Mouse (Mus musculus) intestine, postnatal 0 days (tissue): ENCODE measurements around the gene Mill2. TPM values are rescaled to one million over a fixed set of nuclear protein-coding genes. Genes with fewer than 3 reads are reported as not detected.

Experiments used
- ATAC-seq: fragments of 200-750 bp; cut with Nextera tagmentation; 2 replicates; pipeline ENCODE4 v1.8.0; 2017; ENCODE audit warnings: mild to moderate bottlenecking, moderate TSS enrichment, moderate library complexity
- H3K27ac ChIP-seq: fragments of 300-500 bp; sonication (generic); 2 replicates; pipeline ENCODE4 v1.5.1; 2014; ENCODE audit warnings: mild to moderate bottlenecking, low read depth, low read length, moderate library complexity
- H3K27me3 ChIP-seq: fragments of 300-500 bp; sonication (generic); replicated peaks from 2 replicates; pipeline ENCODE4 v1.6.1; 2014; ENCODE audit warnings: low read length, mixed read lengths; ENCODE audit not compliant: control insufficient read depth, insufficient read depth
- H3K36me3 ChIP-seq: fragments of 300-500 bp; sonication (generic); 2 replicates; pipeline ENCODE4 v1.6.1; 2014; ENCODE audit warnings: mild to moderate bottlenecking, moderate library complexity; ENCODE audit not compliant: control insufficient read depth, insufficient read depth
- H3K4me1 ChIP-seq: fragments of 300-500 bp; sonication (generic); replicated peaks from 2 replicates; pipeline ENCODE4 v1.6.1; 2014; ENCODE audit warnings: antibody characterized with exemption, low read length, mixed read lengths; ENCODE audit not compliant: control insufficient read depth, insufficient read depth
- H3K4me2 ChIP-seq: fragments of 300-500 bp; sonication (generic); replicated peaks from 2 replicates; pipeline ENCODE4 v1.6.1; 2014; ENCODE audit warnings: low read depth, mild to moderate bottlenecking, moderate library complexity
- H3K4me3 ChIP-seq: fragments of 300-500 bp; sonication (generic); 2 replicates; pipeline ENCODE4 v1.5.1; 2014; ENCODE audit warnings: low read depth, low read length
- H3K9ac ChIP-seq: fragments of 300-500 bp; sonication (generic); 2 replicates; pipeline ENCODE4 v1.6.1; 2014; ENCODE audit warnings: mild to moderate bottlenecking, low read depth, low read length
- H3K9me3 ChIP-seq: fragments of 300-500 bp; sonication (generic); 2 replicates; pipeline ENCODE4 v1.6.1; 2016; ENCODE audit warnings: mixed run types; ENCODE audit not compliant: control insufficient read depth
- CTCF ChIP-seq: sonication (generic); IDR thresholded peaks from 2 replicates; pipeline ENCODE4 v1.5.1; 2016; ENCODE audit warnings: low read depth, mild to moderate bottlenecking, control low read depth, antibody characterized with exemption, moderate library complexity
- WGBS: fragments of 180-500 bp; shearing (Covaris S2); extraction: QIAGEN DNeasy Blood & Tissue Kit; methylation state at CpG from one replicate; pipeline ENCODE4 v1.1.7; 2014; 5-methylcytosine and 5-hydroxymethylcytosine counted together
- polyA plus RNA-seq: library from polyadenylated mRNA; unstranded; fragments of >200 nt; fragmentation: Nextera tagmentation; extraction: Ambion mirVana; gene quantifications from 2 replicates; pipeline ENCODE4 v1.2.1, GENCODE M21; 2015

The Mill2 gene
- polyA plus RNA-seq, 1 experiment from 2014 or later = 0.72 TPM

DNA sequence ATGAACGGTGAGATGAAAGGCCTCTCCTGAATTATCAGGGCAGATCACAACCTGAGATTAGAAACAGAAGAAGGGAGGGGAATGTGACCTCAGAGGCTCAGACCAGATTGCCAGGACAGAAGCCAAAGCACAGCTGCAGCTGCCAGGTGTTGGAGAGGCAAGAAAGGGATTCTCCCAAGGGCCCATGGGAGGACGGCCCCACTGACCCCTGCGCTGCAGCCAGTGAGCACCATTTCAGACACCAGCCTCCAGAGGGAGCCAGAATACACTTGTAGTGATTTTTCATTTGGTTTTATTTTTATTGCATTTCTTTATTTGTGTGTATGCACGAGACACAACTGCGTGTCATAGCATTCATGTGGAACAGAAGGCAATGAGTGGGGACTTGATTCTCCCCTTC, 56.8 kb downstream of the Mill2 start:
- Histone ChIP-seq H3K27ac (no peak overlapping the region), H3K4me1 (0 out of 2 replicates have a peak, but pooled peaks cover 4% of the 10 kb centered on the region), H3K27me3 (0 out of 2 replicates have a peak, but pooled peaks cover 4% of the 10 kb centered on the region), H3K9ac (no peak overlapping the region), H3K36me3 (peaks cover 32% of the 10 kb centered on the region), H3K9me3 (no peaks in the 10 kb centered on the region), H3K4me2 (no peak overlapping the region), H3K4me3 (no peak overlapping the region)
- peak; percentile 75 for TF ChIP-seq CTCF
- WGBS = 44% methylated on average over 5 of the region's 5 CpGs
- ATAC-seq = no peak

- 73% methylated on average over 2 of the region's 2 CpGs for WGBS
- no peak overlapping the region for H3K4me3 ChIP-seq
- no peak for TF ChIP-seq CTCF
- no peaks in the 10 kb centered on the region for H3K4me1 ChIP-seq
- no peaks in the 10 kb centered on the region for H3K9me3 ChIP-seq
- H3K27ac ChIP-seq = no peak overlapping the region
- ATAC-seq = no peak
- H3K36me3 ChIP-seq = peaks cover 32% of the 10 kb centered on the region
- H3K4me2 ChIP-seq = no peak overlapping the region
- no peak overlapping the region for H3K9ac ChIP-seq
- no peaks in the 10 kb centered on the region for H3K27me3 ChIP-seq
Measured at GRCm38 (mm10) chr7:18900513-18900912, 60.7 kb downstream of the Mill2 start.

- peak; percentile 61 for TF ChIP-seq CTCF
- WGBS = 51% methylated on average over 3 of the region's 3 CpGs
- Histone ChIP-seq H3K4me2 (no peak overlapping the region), H3K4me1 (no peaks in the 10 kb centered on the region), H3K36me3 (peaks cover 37% of the 10 kb centered on the region), H3K9ac (no peak overlapping the region), H3K27ac (no peak overlapping the region), H3K27me3 (no peaks in the 10 kb centered on the region), H3K4me3 (no peak overlapping the region), H3K9me3 (no peaks in the 10 kb centered on the region)
- ATAC-seq = no peak
Measured at GRCm38 (mm10) chr7:18902486-18902885, 62.7 kb downstream of the Mill2 start.

GRCm38 (mm10) chr7:18904971-18905370, 65.2 kb downstream of the Mill2 start:
- whole genome bisulfite sequencing = 63% methylated on average over 3 of the region's 3 CpGs
- H3K27me3 ChIP-seq = no peaks in the 10 kb centered on the region
- H3K4me3 ChIP-seq = no peak overlapping the region
- no peak for ATAC-seq
- no peaks in the 10 kb centered on the region for H3K4me1 ChIP-seq
- no peaks in the 10 kb centered on the region for H3K9me3 ChIP-seq
- H3K27ac ChIP-seq = no peak overlapping the region
- H3K4me2 ChIP-seq = no peak overlapping the region
- no peak for TF ChIP-seq CTCF
- peaks cover 14% of the 10 kb centered on the region for H3K36me3 ChIP-seq
- H3K9ac ChIP-seq = no peak overlapping the region

GRCm38 (mm10) chr7:18909797-18910196, 70.0 kb downstream of the Mill2 start:
- WGBS = 3% methylated on average over 17 of the region's 17 CpGs

GRCm38 (mm10) chr7:18910241-18910831, 70.6 kb downstream of the Mill2 start, which contains the start of gene Ccdc61:
Ccdc61 (minus strand) TSS chr7:18910415.
- no peaks in the 10 kb centered on the region for H3K27me3 ChIP-seq
- WGBS = under 1% methylated on average over 33 of the region's 33 CpGs
- TF ChIP-seq CTCF = no peak
- H3K4me2 ChIP-seq = peak within 1 kb of the TSS; percentile 73
- peak; percentile 100 for ATAC-seq
- no peaks in the 10 kb centered on the region for H3K9me3 ChIP-seq
- peak within 1 kb of the TSS; percentile 43; the same call in 1 of the 2 replicates for H3K9ac ChIP-seq
- H3K36me3 ChIP-seq = peaks cover 5% of the 10 kb centered on the region; the same call in 1 of the 2 replicates
- no peak within 1 kb of the TSS for H3K27ac ChIP-seq
- no peaks in the 10 kb centered on the region for H3K4me1 ChIP-seq
- H3K4me3 ChIP-seq = peak within 1 kb of the TSS; percentile 73

More at GRCm38 (mm10) chr7:18909797-18910196, 70.0 kb downstream of the Mill2 start:
- Histone ChIP-seq H3K4me2 (peak overlapping the region; percentile 65), H3K36me3 (peaks cover 5% of the 10 kb centered on the region; the same call in 1 of the 2 replicates), H3K4me1 (no peaks in the 10 kb centered on the region), H3K27me3 (no peaks in the 10 kb centered on the region), H3K9me3 (no peaks in the 10 kb centered on the region), H3K4me3 (peak overlapping the region; percentile 73), H3K9ac (peak overlapping the region; percentile 43; the same call in 1 of the 2 replicates), H3K27ac (no peak overlapping the region)
- ATAC-seq = peak; percentile 39; the same call in 1 of the 2 replicates
- no peak for TF ChIP-seq CTCF

Other genes with a start within 250 kb of the Mill2 start
- not detected in 2 replicates for gene Psg23, start 223.5 kb upstream of the Mill2 start, polyA plus RNA-seq
- not detected in 2 replicates for gene Psg21, start 183.2 kb upstream of the Mill2 start, polyA plus RNA-seq
- not detected in 2 replicates for gene Psg20, start 153.8 kb upstream of the Mill2 start, polyA plus RNA-seq
- not detected in 2 replicates for gene Psg22, start 121.9 kb upstream of the Mill2 start, polyA plus RNA-seq
- not detected in 2 replicates for gene Psg19, start 41.4 kb upstream of the Mill2 start, polyA plus RNA-seq
- not detected in 2 replicates for gene Psg17, start 18.4 kb upstream of the Mill2 start, polyA plus RNA-seq
- gene Pglyrp1, start 31.4 kb downstream of the Mill2 start, polyA plus RNA-seq = 141 and 155 TPM in 2 replicates
- 13.5 and 15.1 TPM in 2 replicates for gene Ccdc61, start 70.4 kb downstream of the Mill2 start, polyA plus RNA-seq
- gene Nova2, start 85.9 kb downstream of the Mill2 start, polyA plus RNA-seq = 0.18 and 0.24 TPM in 2 replicates
- gene Nanos2, start 147.4 kb downstream of the Mill2 start, polyA plus RNA-seq = not detected in 2 replicates
- gene Mypop, start 151.3 kb downstream of the Mill2 start, polyA plus RNA-seq = 1.1 and 1.2 TPM in 2 replicates
- 11.4 and 11.9 TPM in 2 replicates for gene Irf2bp1, start 164.1 kb downstream of the Mill2 start, polyA plus RNA-seq
- gene Foxa3, start 183.6 kb downstream of the Mill2 start, polyA plus RNA-seq = 11.8 and 12.4 TPM in 2 replicates
- gene Sympk, start 184.4 kb downstream of the Mill2 start, polyA plus RNA-seq = 8.9 and 9.1 TPM in 2 replicates
- gene Rsph6a, start 214.7 kb downstream of the Mill2 start, polyA plus RNA-seq = not detected in 2 replicates
- 4.7 and 5.4 TPM in 2 replicates for gene Dmwd, start 236.3 kb downstream of the Mill2 start, polyA plus RNA-seq
- 50.8 and 60.4 TPM in 2 replicates for gene Dmpk, start 243.9 kb downstream of the Mill2 start, polyA plus RNA-seq